Mouse (Mus musculus): ENCODE data around the gene Itga4. TPM values are rescaled to one million over a fixed set of nuclear protein-coding genes. Genes with fewer than 3 reads are reported as not detected.

Itga4 gene
- polyA plus RNA-seq, 1 experiment = 7.1 TPM

DNA sequence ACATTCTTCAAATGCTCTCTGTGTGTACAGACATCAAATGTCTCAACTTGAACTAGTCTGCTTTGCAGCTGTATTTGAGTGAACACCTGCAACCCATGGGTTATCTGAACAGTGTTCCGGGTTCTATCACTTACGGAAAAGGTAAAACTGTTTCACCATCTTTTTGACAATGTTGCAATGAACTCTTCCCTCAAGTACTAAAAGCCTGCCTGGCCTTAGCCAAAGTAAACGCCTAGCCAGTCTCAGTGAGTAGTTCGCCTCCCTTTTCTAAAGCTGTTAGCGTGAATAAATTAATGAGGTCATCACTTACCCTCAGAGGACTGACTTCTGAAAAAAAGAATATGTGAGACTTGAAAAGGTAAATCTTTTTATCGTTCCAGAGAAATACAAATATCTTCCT lies 18.0 kb upstream of the Itga4 start:
- 60% methylated on average over 6 of the region's 6 CpGs for WGBS
- no peak overlapping the region for H3K4me3 ChIP-seq (replicated peaks; ENCODE audit: extremely low read depth, low read depth, low read length)
- TF ChIP-seq CTCF (IDR thresholded peaks at IDR 0.05; ENCODE audit: insufficient read depth, low read length) = no peak
- no peak for TF ChIP-seq POLR2A (IDR thresholded peaks at IDR 0.05; ENCODE audit: borderline replicate concordance, extremely low read depth, low read depth, low read length)

DNA sequence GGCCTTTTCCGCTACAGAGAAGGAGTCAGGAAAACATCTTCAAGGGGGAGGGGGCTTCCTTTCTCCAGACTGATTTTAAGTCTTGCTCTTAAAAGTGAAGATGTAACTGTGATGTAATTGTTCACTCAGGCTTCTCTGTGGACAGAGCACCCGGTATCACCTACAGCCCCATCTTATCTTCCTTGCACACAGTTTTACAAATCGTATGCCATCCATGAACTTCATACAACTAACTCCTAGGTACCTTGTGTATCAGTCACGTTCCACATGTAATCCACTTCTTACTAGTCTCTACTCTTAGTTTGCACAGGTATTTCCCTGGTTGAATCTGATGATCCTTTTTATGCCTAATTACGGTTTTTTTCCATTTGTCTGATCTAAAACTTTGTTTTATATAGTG lies 10.9 kb upstream of the Itga4 start:
- H3K4me1 ChIP-seq (ENCODE audit: control insufficient read depth, insufficient read depth, low read length) = no peaks in the 10 kb centered on the region
- TF ChIP-seq POLR2A (IDR thresholded peaks at IDR 0.05; ENCODE audit: borderline replicate concordance, extremely low read depth, low read depth, low read length) (no peak), CTCF (IDR thresholded peaks at IDR 0.05; ENCODE audit: insufficient read depth, low read length) (no peak)
- no peak overlapping the region for H3K4me3 ChIP-seq (replicated peaks; ENCODE audit: extremely low read depth, low read depth, low read length)
- no peak for DNase-seq
- 82% methylated on average over 5 of the region's 5 CpGs for WGBS

More for the DNA sequence above, 18.0 kb upstream of the Itga4 start:
- no peaks in the 10 kb centered on the region for H3K4me1 ChIP-seq (ENCODE audit: control insufficient read depth, insufficient read depth, low read length)
- DNase-seq = no peak

DNA sequence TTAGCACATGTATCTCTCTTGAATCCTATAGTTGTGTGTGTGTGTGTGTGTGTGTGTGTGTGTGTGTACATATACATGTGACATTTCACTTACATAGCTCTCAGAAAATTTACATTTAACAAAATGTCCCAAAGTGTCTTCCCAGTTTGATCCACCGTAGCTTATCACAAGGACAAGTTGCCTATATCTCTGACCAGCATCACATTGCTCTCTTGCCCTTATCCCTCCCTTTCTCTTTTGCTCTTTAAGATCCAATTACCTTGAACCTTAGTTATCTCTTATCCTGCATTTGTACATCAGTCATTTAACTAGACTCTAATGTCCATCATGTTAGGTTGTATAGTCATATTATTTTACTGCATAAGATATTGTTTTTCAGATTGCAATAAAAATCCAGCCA lies 10.5 kb upstream of the Itga4 start:
- H3K4me1 ChIP-seq (ENCODE audit: control insufficient read depth, insufficient read depth, low read length) = no peaks in the 10 kb centered on the region
- TF ChIP-seq CTCF (IDR thresholded peaks at IDR 0.05; ENCODE audit: insufficient read depth, low read length) (no peak), POLR2A (IDR thresholded peaks at IDR 0.05; ENCODE audit: borderline replicate concordance, extremely low read depth, low read depth, low read length) (no peak)
- DNase-seq = no peak
- 93% methylated on average over 1 of the region's 1 CpGs for WGBS
- no peak overlapping the region for H3K4me3 ChIP-seq (replicated peaks; ENCODE audit: extremely low read depth, low read depth, low read length)

DNA sequence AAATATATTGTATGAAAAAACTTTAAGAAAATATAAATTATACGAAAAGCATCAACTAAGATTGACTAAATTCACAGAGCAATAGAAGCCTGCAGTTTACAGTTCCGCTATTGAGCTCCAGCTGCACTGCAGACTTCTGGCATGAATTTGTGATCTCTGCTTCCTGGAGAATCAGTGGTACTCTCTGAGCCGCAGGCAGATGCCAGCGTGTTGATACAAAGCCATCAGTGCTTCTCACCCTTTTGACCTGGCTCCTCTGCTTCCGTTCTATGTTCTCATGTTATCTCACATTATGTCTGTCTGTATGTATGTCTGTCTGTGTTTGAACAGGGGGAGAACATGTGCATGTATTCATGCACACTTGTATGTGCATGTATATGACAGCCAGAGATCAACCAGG lies 6.9 kb upstream of the Itga4 start:
- WGBS = 55% methylated on average over 5 of the region's 5 CpGs
- H3K4me1 ChIP-seq (ENCODE audit: control insufficient read depth, insufficient read depth, low read length) = no peaks in the 10 kb centered on the region
- no peak overlapping the region for H3K4me3 ChIP-seq (replicated peaks; ENCODE audit: extremely low read depth, low read depth, low read length)
- TF ChIP-seq POLR2A (IDR thresholded peaks at IDR 0.05; ENCODE audit: borderline replicate concordance, extremely low read depth, low read depth, low read length) (no peak), CTCF (IDR thresholded peaks at IDR 0.05; ENCODE audit: insufficient read depth, low read length) (no peak)
- DNase-seq = no peak

DNA sequence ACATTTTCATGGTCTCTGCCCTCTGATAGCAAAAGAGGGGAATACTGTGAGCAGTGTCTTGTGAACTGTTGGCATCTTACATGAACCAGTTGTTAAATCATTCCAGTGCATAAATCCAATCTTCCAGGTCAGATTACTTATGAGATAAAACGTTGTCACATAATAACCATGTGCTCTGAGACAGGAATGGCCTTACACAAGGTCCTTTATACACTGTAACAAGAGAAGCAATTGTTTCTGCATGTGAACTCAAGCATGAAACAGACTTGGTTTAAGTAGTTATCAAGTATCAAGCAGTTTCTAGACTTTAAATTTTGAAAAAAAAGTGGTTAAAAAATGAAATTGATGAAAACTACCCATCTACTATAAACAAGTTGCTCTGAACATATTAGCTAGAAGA lies 4.7 kb upstream of the Itga4 start:
- no peak for DNase-seq
- WGBS = 40% methylated on average over 1 of the region's 1 CpGs
- no peaks in the 10 kb centered on the region; the same call in 1 of the 2 replicates for H3K4me1 ChIP-seq (ENCODE audit: control insufficient read depth, insufficient read depth, low read length)
- TF ChIP-seq POLR2A (IDR thresholded peaks at IDR 0.05; ENCODE audit: borderline replicate concordance, extremely low read depth, low read depth, low read length) (no peak), CTCF (IDR thresholded peaks at IDR 0.05; ENCODE audit: insufficient read depth, low read length) (no peak)
- no peak overlapping the region for H3K4me3 ChIP-seq (replicated peaks; ENCODE audit: extremely low read depth, low read depth, low read length)

DNA sequence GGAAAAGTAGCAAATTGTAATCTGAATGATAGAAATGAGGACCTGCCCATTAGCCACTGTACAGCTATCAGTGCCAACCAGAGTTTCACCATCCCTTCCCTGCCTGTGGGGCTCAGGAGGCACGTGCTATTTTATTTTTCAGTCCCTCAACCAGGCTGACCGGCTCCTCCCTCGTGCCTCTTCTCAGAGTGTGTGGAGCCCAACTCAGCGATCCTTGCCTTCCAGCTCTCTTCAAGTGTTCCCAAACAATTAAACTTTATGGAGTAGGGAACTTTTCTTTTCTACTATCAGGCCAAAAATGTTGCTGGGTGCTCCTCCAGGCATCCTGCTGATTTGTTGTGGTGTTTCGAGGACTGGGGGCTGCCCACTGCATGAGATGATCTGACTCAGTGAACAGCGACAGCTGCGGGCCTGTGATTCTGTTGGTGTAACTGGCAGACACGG lies 1.4 kb upstream of the Itga4 start:
- 50% methylated on average over 8 of the region's 8 CpGs for WGBS
- H3K4me1 ChIP-seq (ENCODE audit: control insufficient read depth, insufficient read depth, low read length) = no peaks in the 10 kb centered on the region; the same call in 1 of the 2 replicates
- no peak for TF ChIP-seq POLR2A (IDR thresholded peaks at IDR 0.05; ENCODE audit: borderline replicate concordance, extremely low read depth, low read depth, low read length)
- no peak for TF ChIP-seq CTCF (IDR thresholded peaks at IDR 0.05; ENCODE audit: insufficient read depth, low read length)
- DNase-seq = no peak
- H3K4me3 ChIP-seq (replicated peaks; ENCODE audit: extremely low read depth, low read depth, low read length) = no peak overlapping the region

DNA sequence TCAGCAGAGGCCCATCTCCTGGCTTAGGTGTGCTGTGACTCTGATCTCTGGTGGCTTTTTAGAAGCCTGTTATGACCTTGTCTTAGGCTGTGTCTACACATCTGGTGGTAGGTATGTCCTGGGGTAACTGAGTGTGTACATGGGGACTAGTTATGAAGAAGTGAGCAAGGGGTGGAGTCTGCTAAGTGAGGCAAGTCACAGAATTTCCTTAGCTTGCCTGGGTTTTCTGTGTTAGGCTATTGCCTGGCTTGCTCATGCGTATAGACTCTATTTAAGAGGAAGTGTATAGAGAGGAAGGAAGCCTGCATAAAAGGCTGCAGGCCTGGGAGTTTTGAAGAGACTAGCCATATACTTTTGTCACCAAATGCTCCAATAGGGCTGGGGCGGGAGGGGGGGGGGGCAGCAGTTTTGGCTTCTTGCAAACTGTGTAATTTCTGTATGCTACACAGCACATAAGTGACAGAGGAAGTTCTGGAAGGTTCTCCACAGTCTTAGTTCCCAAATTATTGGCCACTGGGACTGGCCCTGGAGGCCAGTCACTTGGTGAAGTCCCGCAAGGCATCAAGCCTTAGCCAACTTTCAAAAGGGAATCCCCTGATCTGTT lies 536 bp upstream of the Itga4 start:
- Histone ChIP-seq H3K4me1 (ENCODE audit: control insufficient read depth, insufficient read depth, low read length) (peaks cover 4% of the 10 kb centered on the region), H3K4me3 (replicated peaks; ENCODE audit: extremely low read depth, low read depth, low read length) (no peak overlapping the region)
- TF ChIP-seq POLR2A (IDR thresholded peaks at IDR 0.05; ENCODE audit: borderline replicate concordance, extremely low read depth, low read depth, low read length) = no peak
- WGBS = 48% methylated on average over 3 of the region's 3 CpGs
- no peak for DNase-seq

DNA sequence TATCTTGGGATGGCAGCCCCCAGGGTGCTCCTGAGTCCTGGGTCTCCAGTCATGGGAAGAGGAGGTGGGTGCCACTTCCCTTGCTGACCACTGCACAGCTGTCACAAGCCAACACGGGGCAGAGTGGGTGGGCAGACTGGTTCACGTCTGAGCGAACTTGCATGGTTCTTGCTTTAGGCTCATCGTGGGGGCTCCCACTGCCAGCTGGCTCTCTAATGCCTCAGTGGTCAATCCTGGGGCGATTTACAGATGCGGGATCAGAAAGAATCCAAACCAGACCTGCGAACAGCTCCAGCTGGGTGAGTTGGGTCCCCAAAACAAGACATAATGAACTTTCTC lies 744 bp downstream of the Itga4 start:
- peak overlapping the region; percentile 70 for H3K4me3 ChIP-seq (replicated peaks; ENCODE audit: extremely low read depth, low read depth, low read length)
- TF ChIP-seq CTCF (IDR thresholded peaks at IDR 0.05; ENCODE audit: insufficient read depth, low read length) = no peak
- no peak for TF ChIP-seq POLR2A (IDR thresholded peaks at IDR 0.05; ENCODE audit: borderline replicate concordance, extremely low read depth, low read depth, low read length)
- WGBS = 14% methylated on average over 7 of the region's 7 CpGs
- H3K4me1 ChIP-seq (ENCODE audit: control insufficient read depth, insufficient read depth, low read length) = peaks cover 4% of the 10 kb centered on the region
- DNase-seq = no peak

DNA sequence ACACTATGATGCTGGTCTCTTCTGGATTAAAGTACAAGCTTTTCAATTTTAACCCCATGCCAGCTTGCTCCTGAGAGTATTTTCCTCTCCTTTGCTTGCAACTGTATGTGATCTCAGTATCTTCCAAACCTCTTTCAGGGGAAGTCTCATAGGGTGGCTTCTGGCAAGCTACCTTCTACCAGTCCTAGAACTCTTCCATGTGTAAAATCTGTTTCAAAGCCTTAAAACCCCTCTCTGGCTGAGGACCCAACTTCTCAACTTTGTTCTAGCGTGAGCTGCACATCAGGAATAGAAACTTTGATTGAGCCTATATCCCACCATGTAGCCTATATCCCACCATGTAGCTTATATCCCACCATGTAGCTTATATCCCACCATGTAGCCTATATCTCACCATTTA lies 1.1 kb downstream of the Itga4 start:
- no peak for DNase-seq
- 66% methylated on average over 1 of the region's 1 CpGs for WGBS
- H3K4me3 ChIP-seq (replicated peaks; ENCODE audit: extremely low read depth, low read depth, low read length) = peak overlapping the region; percentile 70
- no peak for TF ChIP-seq POLR2A (IDR thresholded peaks at IDR 0.05; ENCODE audit: borderline replicate concordance, extremely low read depth, low read depth, low read length)
- TF ChIP-seq CTCF (IDR thresholded peaks at IDR 0.05; ENCODE audit: insufficient read depth, low read length) = no peak
- peaks cover 4% of the 10 kb centered on the region for H3K4me1 ChIP-seq (ENCODE audit: control insufficient read depth, insufficient read depth, low read length)

DNA sequence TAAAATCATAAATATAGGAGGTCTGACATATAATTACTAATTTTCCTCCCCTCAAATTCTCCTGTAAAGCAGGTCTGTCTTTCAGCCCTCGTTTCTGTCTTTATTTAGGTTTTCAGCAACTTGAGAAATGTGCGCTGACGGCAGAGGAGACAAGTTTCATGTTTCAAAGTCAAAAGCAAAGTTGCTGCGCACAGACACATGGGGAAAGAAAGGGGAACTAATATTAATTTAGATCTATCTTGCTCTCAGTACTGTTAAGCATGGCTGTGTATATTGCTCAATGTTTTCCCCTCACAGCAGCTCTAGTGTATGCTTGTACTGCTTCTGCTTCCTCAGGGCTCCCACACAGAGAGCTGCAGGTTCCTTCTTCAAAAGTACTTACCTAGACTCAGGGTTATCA lies 1.7 kb downstream of the Itga4 start:
- H3K4me3 ChIP-seq (replicated peaks; ENCODE audit: extremely low read depth, low read depth, low read length) = peak overlapping the region; percentile 38
- no peak for DNase-seq

More for the DNA sequence above, 1.7 kb downstream of the Itga4 start:
- 64% methylated on average over 4 of the region's 4 CpGs for WGBS
- peaks cover 4% of the 10 kb centered on the region for H3K4me1 ChIP-seq (ENCODE audit: control insufficient read depth, insufficient read depth, low read length)
- TF ChIP-seq CTCF (IDR thresholded peaks at IDR 0.05; ENCODE audit: insufficient read depth, low read length) (no peak), POLR2A (IDR thresholded peaks at IDR 0.05; ENCODE audit: borderline replicate concordance, extremely low read depth, low read depth, low read length) (no peak)

All from lung, adult 2 months (tissue).